Mouse (Mus musculus) limb, embryonic 14.5 days (tissue): ENCODE results near the gene Tpsab1. TPM values are rescaled to one million over a fixed set of nuclear protein-coding genes. Genes with fewer than 3 reads are reported as not detected.
A peak's percentile ranks its signal among the peaks of the same experiment; 100 is the strongest.

Experiments
- ATAC-seq: fragments of 200-750 bp; cut with Nextera tagmentation; 2 replicates; pipeline ENCODE4 v1.8.0; 2017; ENCODE audit warnings: low read depth, moderate number of reproducible peaks, moderate TSS enrichment; ENCODE audit not compliant: low FRiP score
- DNase-seq: peaks from one replicate; pipeline ENCODE4 v3.0.0-alpha.2; 2015; ENCODE audit warnings: low spot score
- H3K27ac ChIP-seq: fragments of 300-500 bp; sonication (generic); replicated peaks from 2 replicates; pipeline ENCODE4 v1.5.1; 2014; ENCODE audit warnings: low read depth, mild to moderate bottlenecking, low read length, moderate library complexity, mixed read lengths
- H3K27me3 ChIP-seq: fragments of 300-500 bp; sonication (generic); 2 replicates; pipeline ENCODE4 v1.6.1; 2014; ENCODE audit warnings: low read length, mixed read lengths; ENCODE audit not compliant: control insufficient read depth, insufficient read depth
- H3K36me3 ChIP-seq: fragments of 300-500 bp; sonication (generic); 2 replicates; pipeline ENCODE4 v1.6.1; 2014; ENCODE audit warnings: mild to moderate bottlenecking, low read length, moderate library complexity, mixed read lengths; ENCODE audit not compliant: control insufficient read depth, insufficient read depth
- H3K4me1 ChIP-seq: fragments of 300-500 bp; sonication (generic); 2 replicates; pipeline ENCODE4 v1.6.1; 2014; ENCODE audit warnings: antibody characterized with exemption, low read length, mixed read lengths; ENCODE audit not compliant: control insufficient read depth, insufficient read depth
- H3K4me2 ChIP-seq: fragments of 300-500 bp; sonication (generic); replicated peaks from 2 replicates; pipeline ENCODE4 v1.6.1; 2014; ENCODE audit warnings: low read depth, mild to moderate bottlenecking, low read length, moderate library complexity; ENCODE audit not compliant: severe bottlenecking
- H3K4me3 ChIP-seq: fragments of 300-500 bp; sonication (generic); replicated peaks from 2 replicates; pipeline ENCODE4 v1.5.1; 2014; ENCODE audit warnings: low read length
- H3K9ac ChIP-seq: fragments of 300-500 bp; sonication (generic); 2 replicates; pipeline ENCODE4 v1.6.1; 2014; ENCODE audit warnings: mild to moderate bottlenecking, low read depth, low read length, moderate library complexity; ENCODE audit not compliant: severe bottlenecking
- H3K9me3 ChIP-seq: fragments of 300-500 bp; sonication (generic); 2 replicates; pipeline ENCODE4 v1.6.1; 2016; ENCODE audit warnings: low read length; ENCODE audit not compliant: control insufficient read depth
- POLR2A ChIP-seq: fragments of 200-500 bp; IDR thresholded peaks from 2 replicates; pipeline ENCODE4 v1.8.0; 2012; ENCODE audit warnings: inconsistent platforms, mild to moderate bottlenecking, moderate library complexity, borderline replicate concordance; ENCODE audit not compliant: insufficient read depth, insufficient read length; ENCODE audit errors: extremely low read depth
- WGBS: fragments of 180-500 bp; shearing (Covaris S2); extraction: QIAGEN DNeasy Blood & Tissue Kit; methylation state at CpG from one replicate; pipeline ENCODE4 v1.1.7; 2014; 5-methylcytosine and 5-hydroxymethylcytosine counted together
- polyA plus RNA-seq, 2 experiments: library from polyadenylated mRNA; depleted of rRNA in 1 of 2; stranded (reverse) in 1 of 2; unstranded in 1 of 2; fragments of >200 nt; fragmentation: Nextera tagmentation in 1 of 2; extraction: Ambion mirVana in 1 of 2; gene quantifications; 2 replicates each; pipeline versions ENCODE4 v1.2.1 to v1.2.3; 2012 to 2014

The Tpsab1 gene
- polyA plus RNA-seq, 2 experiments = 2.1 to 2.2 TPM

DNA sequence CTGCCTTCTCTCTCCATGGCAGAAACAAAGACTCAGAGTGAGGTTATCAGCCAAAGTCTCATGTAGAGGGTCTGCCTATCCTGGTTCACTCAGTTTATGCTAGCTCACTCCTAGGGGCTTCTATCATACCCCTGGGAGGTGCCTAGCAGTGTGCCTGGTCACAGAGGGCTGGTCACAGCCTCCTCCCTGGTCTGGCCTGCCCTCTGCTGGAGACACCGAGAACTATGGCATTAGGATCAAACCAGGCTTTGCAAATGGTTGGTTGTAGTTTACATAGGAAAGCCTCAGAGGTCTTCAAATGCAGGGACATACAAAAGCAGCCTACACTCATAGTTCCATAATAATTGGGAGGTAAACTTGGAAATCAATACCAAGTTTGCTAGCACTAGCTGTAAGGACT, 18.4 kb upstream of the Tpsab1 start:
- no peak for DNase-seq
- H3K27me3 ChIP-seq = no peaks in the 10 kb centered on the region
- H3K9me3 ChIP-seq = no peaks in the 10 kb centered on the region
- H3K36me3 ChIP-seq = no peaks in the 10 kb centered on the region
- no peaks in the 10 kb centered on the region for H3K4me1 ChIP-seq
- H3K4me2 ChIP-seq = no peak overlapping the region
- 0% methylated on average over 1 of the region's 1 CpGs for WGBS
- no peak for TF ChIP-seq POLR2A
- no peak overlapping the region for H3K9ac ChIP-seq
- no peak overlapping the region for H3K27ac ChIP-seq
- no peak for ATAC-seq
- no peak overlapping the region for H3K4me3 ChIP-seq

DNA sequence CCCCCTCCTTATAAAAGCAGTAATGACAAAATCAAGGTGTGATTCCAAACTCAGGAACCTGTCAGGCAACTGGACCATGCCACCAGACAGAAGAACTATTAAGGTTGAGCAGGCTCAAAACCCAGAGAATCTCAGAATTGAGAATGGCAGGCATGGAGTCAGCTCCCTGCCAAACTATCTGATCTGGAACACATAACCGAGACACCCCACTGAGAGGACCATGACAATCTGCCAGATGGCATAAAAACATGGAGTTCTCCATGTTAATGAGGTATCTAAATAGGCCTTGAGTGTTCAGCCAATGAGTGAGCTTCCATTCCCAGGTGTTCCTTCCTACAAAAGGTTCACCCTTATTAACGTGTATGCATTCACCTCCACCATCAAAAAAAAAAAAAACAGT, 15.9 kb upstream of the Tpsab1 start:
- Histone ChIP-seq H3K27me3 (no peaks in the 10 kb centered on the region), H3K4me3 (no peak overlapping the region), H3K9ac (no peak overlapping the region), H3K4me2 (no peak overlapping the region), H3K36me3 (no peaks in the 10 kb centered on the region), H3K9me3 (no peaks in the 10 kb centered on the region), H3K27ac (no peak overlapping the region), H3K4me1 (no peaks in the 10 kb centered on the region)
- WGBS = 71% methylated on average over 2 of the region's 2 CpGs
- ATAC-seq (no peak), DNase-seq (no peak)
- TF ChIP-seq POLR2A = no peak

DNA sequence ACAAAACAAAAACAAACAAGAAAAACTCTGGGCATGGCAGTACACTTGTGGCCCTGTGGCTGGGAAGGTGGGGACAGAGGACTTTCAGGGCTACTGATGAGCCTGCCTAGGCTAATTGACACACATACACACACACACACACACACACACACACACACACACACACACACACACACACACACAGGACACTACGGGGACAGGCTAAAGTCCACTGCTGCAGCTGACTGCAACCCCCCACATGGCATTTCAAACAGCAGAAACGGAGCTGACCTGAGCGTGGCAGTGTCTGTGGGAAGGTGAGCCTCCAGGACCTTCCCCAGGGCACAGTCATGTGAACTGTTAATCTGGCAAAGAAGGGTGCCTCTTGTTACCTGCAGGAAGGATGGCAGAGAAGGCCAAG, 3.9 kb downstream of the Tpsab1 start:
- Histone ChIP-seq H3K36me3 (no peaks in the 10 kb centered on the region), H3K27me3 (no peaks in the 10 kb centered on the region)
- WGBS = 53% methylated on average over 2 of the region's 3 CpGs

DNA sequence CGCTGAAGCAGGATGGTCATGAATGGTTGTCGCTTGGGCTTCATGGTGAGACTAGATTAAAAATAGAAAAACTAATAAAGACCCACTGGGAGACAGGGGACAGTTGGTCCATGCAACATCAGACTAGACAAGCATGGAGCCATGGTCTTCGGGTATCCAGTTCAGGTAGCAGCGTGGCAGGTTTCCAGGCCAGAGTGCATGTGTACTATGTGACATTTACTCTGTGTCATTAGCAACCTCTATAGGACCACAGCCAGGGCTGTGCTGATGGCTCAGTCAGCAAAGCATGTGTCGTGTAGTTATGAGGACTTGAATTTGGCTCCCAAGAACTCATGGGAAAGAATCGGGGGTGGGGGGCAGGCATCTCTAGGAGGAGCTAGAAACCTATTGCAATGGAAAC, 5.4 kb downstream of the Tpsab1 start:
- DNase-seq (no peak), ATAC-seq (no peak)
- no peak for TF ChIP-seq POLR2A
- no peak overlapping the region for H3K4me3 ChIP-seq
- 82% methylated on average over 6 of the region's 6 CpGs for WGBS
- H3K4me2 ChIP-seq = no peak overlapping the region
- no peaks in the 10 kb centered on the region for H3K4me1 ChIP-seq
- no peak overlapping the region for H3K27ac ChIP-seq
- no peak overlapping the region for H3K9ac ChIP-seq
- H3K27me3 ChIP-seq = no peaks in the 10 kb centered on the region
- no peaks in the 10 kb centered on the region for H3K9me3 ChIP-seq
- no peaks in the 10 kb centered on the region for H3K36me3 ChIP-seq

More for the DNA sequence above, 3.9 kb downstream of the Tpsab1 start:
- TF ChIP-seq POLR2A = no peak
- H3K27ac ChIP-seq = no peak overlapping the region
- H3K4me3 ChIP-seq = no peak overlapping the region
- DNase-seq = no peak
- no peak for ATAC-seq
- no peaks in the 10 kb centered on the region for H3K9me3 ChIP-seq
- no peaks in the 10 kb centered on the region for H3K4me1 ChIP-seq
- H3K9ac ChIP-seq = no peak overlapping the region
- H3K4me2 ChIP-seq = no peak overlapping the region

DNA sequence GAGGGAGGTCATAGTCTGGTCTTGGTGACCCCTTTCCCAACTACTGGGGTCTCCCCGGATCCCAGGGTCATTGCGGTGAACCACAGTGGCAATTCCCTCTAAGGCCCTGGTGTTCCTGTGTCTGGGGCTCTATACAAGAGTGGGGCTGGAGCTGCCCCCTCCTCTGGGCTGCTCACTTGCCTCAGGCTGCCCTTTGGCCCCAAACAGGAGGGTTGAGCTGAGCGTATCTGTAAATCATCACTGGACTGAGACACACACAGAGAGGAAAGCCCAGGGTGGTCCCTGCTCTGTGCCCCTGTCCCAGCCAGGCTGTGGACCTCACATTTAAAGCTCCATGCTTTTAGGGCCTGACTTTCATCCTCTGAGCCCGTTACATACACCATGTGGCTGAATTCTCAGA, 7.1 kb downstream of the Tpsab1 start:
- H3K27me3 ChIP-seq = no peaks in the 10 kb centered on the region
- no peak overlapping the region for H3K9ac ChIP-seq
- H3K4me1 ChIP-seq = no peaks in the 10 kb centered on the region
- no peak for ATAC-seq
- no peak overlapping the region for H3K4me2 ChIP-seq
- H3K4me3 ChIP-seq = no peak overlapping the region
- 84% methylated on average over 4 of the region's 4 CpGs for WGBS
- DNase-seq = no peak
- no peaks in the 10 kb centered on the region for H3K36me3 ChIP-seq
- H3K27ac ChIP-seq = no peak overlapping the region
- no peak for TF ChIP-seq POLR2A
- no peaks in the 10 kb centered on the region for H3K9me3 ChIP-seq

DNA sequence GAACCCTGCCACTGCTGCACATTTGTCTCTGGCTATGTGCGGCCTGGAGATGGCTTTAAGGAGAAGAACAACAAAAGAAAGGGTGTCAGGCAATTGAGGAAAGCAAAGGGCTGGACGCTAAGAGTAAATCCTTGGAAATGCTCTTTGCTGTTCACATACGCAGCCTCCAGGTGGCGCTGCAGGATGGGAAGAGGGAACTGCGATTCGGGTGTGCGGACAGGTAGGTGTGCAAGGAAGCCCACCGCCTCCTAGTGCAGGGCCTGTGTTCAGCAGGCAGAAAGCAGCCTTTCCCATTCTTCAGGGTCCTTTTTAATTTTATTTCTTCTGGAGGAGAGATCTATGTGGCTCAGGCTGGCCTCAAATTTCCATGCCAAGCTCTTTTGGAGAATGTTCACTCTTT, 11.4 kb downstream of the Tpsab1 start:
- WGBS = under 1% methylated on average over 8 of the region's 8 CpGs
- Histone ChIP-seq H3K27ac (no peak overlapping the region), H3K9ac (no peak overlapping the region), H3K36me3 (no peaks in the 10 kb centered on the region), H3K9me3 (no peaks in the 10 kb centered on the region), H3K4me2 (no peak overlapping the region), H3K4me3 (no peak overlapping the region), H3K27me3 (peaks cover 4% of the 10 kb centered on the region; the same call in 1 of the 2 replicates), H3K4me1 (no peaks in the 10 kb centered on the region)
- DNase-seq (peak; percentile 64), ATAC-seq (no peak)
- no peak for TF ChIP-seq POLR2A
